Mouse (Mus musculus) c-Kit-negative CD71-positive TER-119-positive erythroid progenitor cells, embryonic 14.5 days (primary cell): ENCODE results near the gene Dnajc2.

ENCODE experiments used
- DNase-seq: peaks from one replicate; pipeline ENCODE4 v3.0.0-alpha.2; 2013; ENCODE audit warnings: low read depth, low spot score

Dnajc2 gene

GRCm38 (mm10) chr5:21785053-21785452 is at the start of gene Dnajc2, which contains the start of gene Psmc2:
Gene Dnajc2, minus strand, starts transcription at chr5:21785251.
Gene Psmc2, plus strand, starts transcription at chr5:21785283.
- peak; percentile 86 for DNase-seq

- DNase-seq: no peak
These were observed 46.7 kb upstream of the Dnajc2 start for GRCm38 (mm10) chr5:21831761-21832160.

- no peak for DNase-seq
These were observed 43.8 kb upstream of the Dnajc2 start for GRCm38 (mm10) chr5:21828855-21829254.

- no peak for DNase-seq
These were observed 42.6 kb upstream of the Dnajc2 start for GRCm38 (mm10) chr5:21827643-21828042.

GRCm38 (mm10) chr5:21826370-21826769 is 41.3 kb upstream of the Dnajc2 start:
- no peak for DNase-seq

GRCm38 (mm10) chr5:21813994-21814393 is 28.9 kb upstream of the Dnajc2 start:
- peak; percentile 22 for DNase-seq

- no peak for DNase-seq
These were observed 25.9 kb upstream of the Dnajc2 start for GRCm38 (mm10) chr5:21810924-21811323.

GRCm38 (mm10) chr5:21804837-21805236 is 19.8 kb upstream of the Dnajc2 start:
- no peak for DNase-seq

GRCm38 (mm10) chr5:21803691-21804188 is 18.7 kb upstream of the Dnajc2 start:
- DNase-seq: no peak

GRCm38 (mm10) chr5:21802907-21803306 is 17.9 kb upstream of the Dnajc2 start:
- DNase-seq: no peak

GRCm38 (mm10) chr5:21792166-21792565 is 7.1 kb upstream of the Dnajc2 start:
- no peak for DNase-seq

GRCm38 (mm10) chr5:21789061-21789460 is 4.0 kb upstream of the Dnajc2 start:
- DNase-seq: no peak

- DNase-seq: no peak
These were observed 2.4 kb upstream of the Dnajc2 start for GRCm38 (mm10) chr5:21787186-21788105.

- peak; percentile 88 for DNase-seq
These were observed 1.5 kb upstream of the Dnajc2 start for GRCm38 (mm10) chr5:21786258-21787185.

- peak; percentile 12 for DNase-seq
These were observed 725 bp upstream of the Dnajc2 start for GRCm38 (mm10) chr5:21785776-21786175.

- DNase-seq: peak; percentile 33
These were observed 644 bp downstream of the Dnajc2 start for GRCm38 (mm10) chr5:21784161-21785052.

- no peak for DNase-seq
These were observed 8.6 kb downstream of the Dnajc2 start for GRCm38 (mm10) chr5:21776491-21776890.

GRCm38 (mm10) chr5:21769841-21770240 is 15.2 kb downstream of the Dnajc2 start:
- no peak for DNase-seq

- DNase-seq: no peak
These were observed 16.5 kb downstream of the Dnajc2 start for GRCm38 (mm10) chr5:21768506-21768905.

- no peak for DNase-seq
These were observed 39.1 kb downstream of the Dnajc2 start for GRCm38 (mm10) chr5:21745966-21746365.

- no peak for DNase-seq
These were observed 40.4 kb downstream of the Dnajc2 start for GRCm38 (mm10) chr5:21744651-21745050.
